Mouse (Mus musculus): ENCODE measurements around the gene Trappc2.

DNA sequence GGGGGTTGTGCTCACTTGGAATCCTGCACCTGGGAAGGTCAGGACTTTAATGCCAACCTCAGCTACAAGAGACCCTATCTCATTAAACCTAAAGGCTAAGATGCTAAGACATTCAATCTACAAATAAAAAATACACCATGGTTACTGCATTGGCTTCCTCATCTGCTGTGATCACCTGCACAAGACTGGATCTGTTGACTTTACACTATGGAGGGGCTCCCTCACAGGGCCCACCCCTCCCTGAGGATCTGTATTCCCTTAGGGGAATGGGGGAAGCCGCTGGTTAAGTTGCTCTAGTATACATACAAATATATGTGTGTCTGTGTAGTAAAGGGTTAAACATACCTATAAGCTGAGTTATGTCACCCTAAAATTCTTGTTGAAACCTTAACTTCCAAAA is 15.2 kb downstream of the Trappc2 start:
- TF ChIP-seq POLR2A (IDR thresholded peaks at IDR 0.05; ENCODE audit: borderline replicate concordance, extremely low read depth, low read depth, low read length) (no peak), CTCF (IDR thresholded peaks at IDR 0.05; ENCODE audit: insufficient read depth, low read length) (no peak)
